Mouse (Mus musculus) lung, postnatal 0 days (tissue): ENCODE results near the gene Abr.

Experiments
- CTCF ChIP-seq: IDR thresholded peaks from 2 replicates; pipeline ENCODE4 v1.5.1; 2016; ENCODE audit warnings: antibody characterized with exemption, mild to moderate bottlenecking
- EP300 ChIP-seq: IDR thresholded peaks from 2 replicates; pipeline ENCODE4 v1.6.1; 2016; ENCODE audit warnings: antibody characterized with exemption, mild to moderate bottlenecking, control low read depth

GRCm38 (mm10) chr11:76469311-76469998 lies 152.7 kb downstream of the Abr start:
- no peak for TF ChIP-seq CTCF
- TF ChIP-seq EP300: no peak
